Mouse (Mus musculus) cerebellum, postnatal 25 days (tissue): ENCODE results near the gene Rad51.

Experiments used
- DNase-seq, 2 experiments: peaks; one replicate each; pipeline ENCODE4 v3.0.0; 2021; ENCODE audit warnings: mixed read lengths in 2 of 2

The Rad51 gene

DNA sequence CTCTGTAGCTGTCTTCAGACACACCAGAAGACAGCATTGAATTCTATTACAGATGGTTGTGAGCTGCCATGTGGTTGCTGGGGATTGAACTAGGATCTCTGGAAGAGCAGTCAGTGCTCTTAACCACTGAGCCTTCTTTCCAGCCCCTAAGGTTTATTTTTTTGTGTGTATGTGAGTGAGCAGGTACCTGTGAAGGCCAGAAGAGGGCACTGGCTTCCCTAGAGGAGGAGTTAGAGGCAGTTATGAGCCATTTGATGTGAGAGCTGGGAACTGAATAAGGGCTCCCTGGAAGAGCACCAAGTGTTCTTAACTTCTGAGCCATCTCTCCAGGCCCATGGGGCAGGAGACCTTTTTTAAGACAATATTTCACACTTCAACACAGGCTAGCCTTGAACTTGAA lies 52.8 kb downstream of the Rad51 start:
- no peak for DNase-seq

DNA sequence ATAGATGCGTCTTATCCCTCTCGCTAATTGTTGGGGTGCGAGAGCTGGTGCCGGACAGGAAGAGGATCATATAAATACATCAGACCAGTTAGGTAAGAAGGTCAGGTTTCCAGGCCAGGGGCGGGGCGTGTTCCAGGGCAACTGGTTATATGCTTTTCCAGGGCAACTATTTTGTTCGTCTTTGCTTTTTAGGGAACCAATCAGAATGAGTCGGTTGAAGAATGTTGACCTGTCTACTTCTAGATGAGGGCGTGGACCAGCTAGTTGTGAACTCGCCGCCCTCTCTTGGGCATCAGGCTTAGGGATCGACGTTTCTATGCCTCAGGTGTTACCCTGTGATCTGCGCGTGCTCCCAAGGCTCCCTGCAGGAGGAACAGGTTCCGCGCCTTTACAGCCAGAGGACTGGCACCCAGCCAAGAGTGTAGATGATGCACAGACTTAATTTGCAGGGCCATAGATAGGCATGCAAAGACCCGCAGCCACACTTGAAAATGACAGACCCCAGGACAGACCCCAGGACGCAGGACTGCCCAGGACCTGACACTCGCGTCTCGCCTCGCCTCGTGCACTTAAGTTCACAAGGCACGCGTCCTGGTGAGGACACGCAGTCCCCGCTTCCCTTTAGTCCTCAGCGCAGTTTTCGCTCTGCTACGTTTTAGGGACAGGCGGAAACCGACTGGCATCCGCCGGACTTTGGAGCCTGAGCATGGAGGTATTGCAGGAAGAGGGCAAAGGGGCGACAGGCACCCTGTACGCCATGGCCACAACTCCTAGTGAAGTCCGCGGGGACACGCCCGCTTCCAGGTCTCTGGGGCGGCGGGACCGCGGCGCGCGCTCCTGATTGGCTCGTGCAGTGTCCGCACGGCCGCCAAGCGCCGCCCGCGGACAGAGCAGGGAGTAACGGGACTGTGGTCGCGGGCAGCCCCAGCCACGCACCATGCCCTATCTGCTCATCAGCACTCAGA lies 54.6 kb downstream of the Rad51 start, which contains the start of gene Gchfr:
Gene Gchfr (plus strand): TSS at position 873 of the 965 bp plus-strand sequence.
- peak; percentile 53 to 71 for DNase-seq

DNA sequence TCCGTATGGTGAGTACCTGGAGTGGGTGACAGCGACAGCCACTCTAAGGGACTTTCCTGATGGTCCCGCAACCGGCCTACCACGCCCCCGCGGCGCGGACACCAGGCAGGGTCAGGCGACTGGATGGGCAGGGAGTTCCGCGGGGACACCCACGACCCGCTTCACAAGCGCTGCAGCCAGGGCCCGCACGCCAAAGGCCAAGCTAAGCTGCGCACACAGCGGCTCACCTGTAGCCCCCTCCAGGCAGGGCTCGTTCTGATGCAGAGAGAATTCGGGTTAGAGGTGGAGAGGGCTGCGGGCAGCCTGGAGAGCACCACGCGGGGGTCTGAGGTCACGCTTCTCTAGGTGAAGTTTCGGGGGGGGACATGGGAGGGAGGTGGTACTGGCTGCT lies 55.3 kb downstream of the Rad51 start:
- DNase-seq = no peak

DNA sequence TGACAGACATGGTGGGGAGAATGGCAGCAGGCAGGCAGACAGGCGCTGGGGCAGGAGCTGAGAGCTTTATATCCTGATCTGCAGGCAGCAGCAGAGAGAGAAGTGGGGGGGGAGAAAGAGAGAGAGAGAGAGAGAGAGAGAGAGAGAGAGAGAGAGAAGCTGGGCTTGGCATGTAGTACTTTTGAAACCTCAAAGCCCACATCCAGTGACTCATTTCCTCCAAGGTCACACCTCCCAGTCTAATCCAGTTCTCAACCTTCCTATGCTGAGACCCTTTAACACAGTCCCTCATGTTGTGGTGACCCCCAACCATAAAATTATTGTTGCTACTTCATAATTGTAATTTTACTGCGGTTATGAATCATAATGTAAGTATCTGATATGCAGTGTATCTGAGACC lies 57.7 kb downstream of the Rad51 start:
- DNase-seq = no peak

DNA sequence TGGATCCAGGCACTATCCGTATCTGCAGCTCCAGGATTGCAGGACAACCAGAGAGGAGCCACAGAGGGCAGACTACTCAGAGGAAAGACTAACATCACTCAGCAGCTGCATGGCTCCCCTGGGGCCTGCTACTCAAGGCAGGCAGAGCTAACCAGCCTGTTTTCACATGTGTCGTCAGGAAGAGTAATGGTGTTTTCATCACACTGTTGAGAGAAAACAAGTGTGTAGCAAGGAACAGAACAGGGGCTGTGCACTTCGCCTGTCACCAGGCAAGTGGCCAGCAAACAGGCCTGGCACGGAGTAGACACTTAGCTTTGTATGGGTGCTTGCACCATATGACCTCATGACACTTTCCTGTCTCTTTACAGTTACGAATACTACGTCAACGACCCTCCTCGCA lies 59.0 kb downstream of the Rad51 start:
- no peak for DNase-seq

DNA sequence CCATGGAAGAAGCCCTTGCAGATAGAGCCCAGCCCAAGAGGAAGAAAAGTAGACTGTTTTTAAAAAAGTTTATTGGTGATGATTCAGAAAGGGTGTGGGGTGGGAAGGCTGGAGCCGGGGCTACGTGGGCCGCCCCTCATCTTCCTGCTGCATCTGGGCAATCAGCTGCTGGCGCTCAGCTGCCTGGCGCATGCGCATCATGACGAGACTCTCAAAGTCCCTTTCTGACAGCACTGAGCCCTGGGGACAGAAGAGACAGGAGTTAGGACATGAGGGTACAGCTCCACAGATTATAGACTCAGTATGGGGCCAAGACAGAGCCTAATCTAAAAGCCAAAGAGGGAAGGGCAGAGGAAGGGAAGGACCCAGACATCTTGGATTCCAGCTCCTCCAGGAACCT lies 59.9 kb downstream of the Rad51 start:
- no peak for DNase-seq

DNA sequence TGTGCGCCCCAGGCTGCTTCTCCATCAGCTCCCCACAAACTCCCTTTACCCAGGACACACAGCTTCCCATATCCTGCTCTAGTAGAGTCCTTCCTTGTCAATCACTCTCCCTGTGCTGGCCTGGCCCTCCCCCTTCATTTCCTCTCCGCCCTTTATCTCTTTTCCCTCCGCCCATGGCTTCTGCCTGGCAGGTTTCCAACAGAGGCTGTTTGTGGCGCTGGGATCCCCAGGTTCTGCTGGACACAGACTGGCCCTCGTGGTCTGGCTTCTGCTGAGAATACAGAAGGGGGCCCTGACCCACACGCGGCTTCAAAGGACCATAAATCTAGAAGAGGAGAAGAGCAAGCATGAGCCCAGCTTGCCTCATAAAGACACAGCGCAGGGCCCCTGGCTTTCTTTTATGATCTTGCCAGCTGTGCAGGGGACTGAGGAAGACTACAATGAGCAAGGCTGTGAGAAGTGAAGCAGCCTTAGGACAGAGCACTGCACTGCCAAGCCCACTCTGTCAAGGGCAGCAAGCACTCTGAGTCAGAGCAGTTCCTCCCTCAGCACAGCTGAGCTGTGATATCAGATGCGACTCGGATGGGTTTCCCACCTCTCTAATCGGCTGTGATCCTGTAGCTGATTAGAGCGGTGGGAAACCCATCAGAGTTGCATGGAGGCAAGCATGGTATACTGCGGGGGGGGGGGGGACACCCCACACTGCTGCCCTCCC lies 60.4 kb downstream of the Rad51 start:
- DNase-seq = peak in 1 of 2 experiments; percentile 39

DNA sequence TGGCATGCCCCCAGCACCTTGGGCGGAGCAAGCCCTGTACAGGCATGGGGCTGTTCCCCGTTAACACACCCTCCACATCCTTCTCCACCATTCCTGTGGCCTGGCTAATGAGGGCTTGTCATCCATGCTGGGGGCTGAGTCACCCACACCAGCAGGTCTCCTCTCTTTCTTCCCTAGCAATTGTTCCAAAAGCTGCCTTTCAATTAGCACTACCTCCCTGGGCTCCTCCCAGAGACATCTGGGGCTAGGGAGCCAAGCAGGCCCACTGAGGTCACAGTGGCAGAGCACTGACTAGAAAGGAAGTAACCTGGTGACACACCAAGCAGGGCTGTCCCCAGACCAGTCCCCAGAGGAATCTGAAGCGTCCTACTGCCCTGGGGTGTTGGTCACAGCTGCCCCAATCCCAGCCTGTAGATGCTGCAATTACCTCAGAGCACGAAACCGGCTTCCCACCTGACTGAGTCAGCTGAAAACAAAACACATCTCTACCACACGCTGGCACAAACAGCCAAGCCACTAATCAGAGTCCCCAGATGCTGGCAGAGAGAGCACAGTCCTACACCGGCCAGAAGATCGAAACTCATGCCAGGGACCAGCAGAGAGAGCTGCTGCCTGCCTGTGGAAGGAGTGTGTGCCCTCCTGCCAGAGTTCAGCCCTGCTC lies 61.5 kb downstream of the Rad51 start, which contains the start of gene Gm14137:
Gene Gm14137 (plus strand): TSS at position 519 of the 661 bp plus-strand sequence.
- no peak for DNase-seq

DNA sequence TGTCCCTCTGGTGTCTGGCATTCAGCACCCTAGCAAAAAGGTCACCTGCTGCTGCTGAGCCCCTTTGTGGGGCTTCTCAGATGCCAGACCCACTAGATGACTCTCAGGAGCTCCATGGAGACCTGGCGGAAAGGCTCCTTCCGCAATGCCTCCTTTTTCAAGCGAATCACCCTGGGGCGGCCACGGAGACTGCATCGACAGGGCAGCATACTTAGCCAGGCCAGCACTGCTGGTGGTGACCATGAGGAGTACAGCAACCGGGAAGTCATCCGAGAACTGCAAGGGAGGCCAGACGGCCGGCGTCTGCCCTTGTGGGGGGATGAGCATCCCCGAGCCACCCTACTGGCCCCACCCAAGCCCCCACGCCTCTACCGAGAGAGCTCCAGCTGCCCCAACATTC lies 62.3 kb downstream of the Rad51 start:
- no peak for DNase-seq

DNA sequence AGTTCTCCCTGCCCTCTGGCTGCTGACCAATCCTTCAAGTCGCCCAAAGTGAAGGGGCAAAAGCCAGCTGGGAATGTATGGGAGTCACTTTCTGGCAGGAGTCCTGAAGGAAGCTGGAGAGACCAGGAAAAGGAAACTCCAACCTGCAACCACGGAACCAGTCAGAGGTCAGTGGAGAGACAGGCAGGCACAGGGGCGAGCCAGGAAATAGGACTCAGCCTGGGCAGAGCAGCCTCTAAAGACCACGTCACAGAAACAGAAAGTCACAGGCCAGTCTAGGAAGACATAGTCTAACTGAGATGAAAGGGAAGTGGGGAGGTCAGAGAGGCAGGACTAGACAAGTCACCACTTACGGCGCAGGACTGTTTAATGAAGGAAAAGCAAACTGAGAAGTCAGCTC lies 63.0 kb downstream of the Rad51 start:
- no peak for DNase-seq

DNA sequence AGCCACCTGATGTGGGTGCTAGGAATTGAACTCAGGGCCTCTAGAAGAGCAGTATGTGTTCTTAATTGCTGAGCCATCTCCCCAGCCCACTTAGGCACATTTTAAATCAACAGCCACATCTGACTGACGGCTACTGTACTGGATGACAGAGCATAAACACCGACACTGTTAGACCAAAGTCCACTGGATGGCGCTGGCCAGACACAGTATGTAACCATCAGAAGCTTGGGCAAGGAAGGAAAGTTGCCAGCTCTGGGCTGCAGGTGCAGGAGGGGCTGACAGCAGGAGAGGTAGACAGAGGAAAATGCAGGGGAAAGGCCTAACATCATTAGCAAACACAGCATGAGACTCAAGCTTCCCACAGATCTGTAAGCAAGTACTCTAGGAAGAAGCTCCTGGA lies 64.2 kb downstream of the Rad51 start:
- no peak for DNase-seq

DNA sequence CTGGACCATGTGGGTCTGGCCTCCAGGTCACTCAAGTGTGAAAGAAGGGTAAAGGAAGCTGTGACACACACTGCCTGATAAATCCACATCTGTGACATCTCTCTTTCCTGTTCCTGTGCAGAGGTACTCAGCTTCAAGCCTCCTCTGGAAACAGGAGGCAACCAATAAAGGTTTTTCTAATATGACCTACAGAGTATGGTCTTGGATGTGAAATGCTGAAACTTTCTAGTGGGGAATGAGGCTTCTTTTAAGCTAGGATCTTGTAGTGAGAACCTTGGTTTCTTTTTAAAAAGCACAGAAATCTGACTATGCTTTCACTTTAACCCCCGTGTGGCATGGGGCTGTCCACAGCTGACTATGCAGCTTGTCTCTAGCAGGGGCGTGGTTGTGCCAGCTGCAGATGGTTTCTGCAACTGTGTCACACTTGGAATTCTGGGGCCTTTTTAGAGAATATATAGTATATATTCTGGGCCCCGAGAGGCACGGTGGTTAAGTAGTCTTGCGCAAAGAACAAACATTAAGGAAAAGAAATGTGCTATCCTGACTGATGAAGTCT lies 64.9 kb downstream of the Rad51 start:
- no peak for DNase-seq

DNA sequence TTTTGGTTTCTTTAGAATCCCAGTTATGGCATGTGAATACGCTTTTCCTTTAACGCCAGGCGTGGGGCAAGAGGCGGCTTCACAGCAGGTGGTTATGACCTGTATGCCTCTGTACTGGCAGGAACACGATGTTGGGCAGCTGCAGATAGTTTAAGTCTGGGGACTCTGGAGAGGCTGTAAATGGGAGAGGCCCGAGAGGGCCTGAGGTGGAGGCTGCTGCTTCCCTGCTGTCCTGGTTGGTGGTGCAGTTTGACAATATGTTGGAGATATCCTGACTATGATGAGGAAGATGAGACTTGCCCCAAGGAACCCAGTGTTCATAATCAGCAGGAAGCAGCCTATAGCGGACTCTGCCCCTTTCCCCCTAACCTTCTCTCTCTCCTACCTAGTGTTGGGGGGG lies 70.3 kb downstream of the Rad51 start:
- no peak for DNase-seq

DNA sequence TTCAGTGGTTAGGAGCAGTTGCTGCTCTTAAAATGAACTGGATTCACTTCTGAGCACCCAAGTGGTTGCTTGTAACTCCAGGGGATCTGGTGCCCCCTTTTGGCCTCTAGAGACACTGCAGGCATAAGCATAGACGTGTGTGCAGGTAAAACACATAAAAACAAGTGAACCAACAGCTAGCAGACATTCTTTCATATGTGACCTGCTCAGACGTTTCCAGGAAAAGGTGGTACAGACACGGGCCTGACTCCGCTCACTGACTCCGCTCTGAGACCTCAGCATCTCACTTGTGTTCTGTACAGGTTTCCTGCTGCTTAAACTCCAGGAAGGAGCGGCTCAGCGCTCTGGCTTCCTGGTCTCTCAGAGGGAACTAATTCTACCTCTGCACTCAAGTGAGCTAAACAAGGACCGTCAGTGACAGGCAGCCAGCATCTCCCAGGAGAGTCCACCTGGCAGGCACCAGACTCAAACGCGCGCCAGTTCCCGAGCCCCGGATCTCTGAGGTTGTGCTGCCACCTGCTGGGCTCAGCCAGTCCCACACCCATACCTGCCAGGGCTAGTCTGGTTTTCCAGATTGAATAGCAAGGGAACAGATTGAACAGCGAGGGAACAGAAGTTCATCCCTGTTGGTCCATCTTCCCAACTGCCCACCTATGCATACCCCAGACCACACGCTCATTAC lies 76.6 kb downstream of the Rad51 start:
- peak; percentile 94 to 95 for DNase-seq

DNA sequence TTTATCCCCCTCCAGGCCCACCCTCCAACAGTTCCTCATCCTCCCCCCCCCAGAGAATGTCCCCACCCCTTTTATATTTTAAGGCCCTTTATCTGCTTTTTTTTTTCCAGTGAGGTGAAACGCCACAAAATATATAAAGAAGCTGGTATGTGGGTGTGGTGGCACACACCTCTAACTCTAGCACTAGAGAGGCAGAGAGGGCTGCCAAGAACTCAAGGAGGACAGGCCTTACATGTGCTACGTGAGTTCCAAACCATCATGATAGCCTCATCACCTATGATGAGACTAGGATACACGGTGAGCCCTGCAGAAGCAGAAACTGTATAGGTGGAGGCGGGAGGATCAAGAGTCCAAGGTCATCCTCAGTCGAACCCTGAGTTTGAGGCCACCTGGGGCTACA lies 78.4 kb downstream of the Rad51 start:
- DNase-seq = no peak

DNA sequence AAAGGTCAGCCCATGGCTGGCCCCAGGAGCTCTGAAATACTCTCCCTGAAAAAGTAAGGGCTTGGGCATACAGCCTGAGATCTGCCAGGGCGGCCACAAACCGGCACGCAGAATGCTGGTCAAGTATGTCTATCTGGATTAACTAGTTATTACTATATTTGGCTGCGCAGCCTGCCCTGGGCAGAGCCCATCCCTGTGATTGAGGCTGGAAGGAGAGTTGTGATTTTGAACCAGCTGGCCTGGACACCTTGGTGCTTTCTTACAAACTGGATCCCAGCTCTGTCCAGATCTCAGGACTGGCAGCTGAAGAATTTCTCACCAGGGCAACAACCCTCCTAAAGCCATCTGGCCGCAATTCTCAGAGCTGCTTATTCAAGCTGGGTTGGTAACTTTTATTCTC lies 81.5 kb downstream of the Rad51 start:
- peak; percentile 19 to 28 for DNase-seq

DNA sequence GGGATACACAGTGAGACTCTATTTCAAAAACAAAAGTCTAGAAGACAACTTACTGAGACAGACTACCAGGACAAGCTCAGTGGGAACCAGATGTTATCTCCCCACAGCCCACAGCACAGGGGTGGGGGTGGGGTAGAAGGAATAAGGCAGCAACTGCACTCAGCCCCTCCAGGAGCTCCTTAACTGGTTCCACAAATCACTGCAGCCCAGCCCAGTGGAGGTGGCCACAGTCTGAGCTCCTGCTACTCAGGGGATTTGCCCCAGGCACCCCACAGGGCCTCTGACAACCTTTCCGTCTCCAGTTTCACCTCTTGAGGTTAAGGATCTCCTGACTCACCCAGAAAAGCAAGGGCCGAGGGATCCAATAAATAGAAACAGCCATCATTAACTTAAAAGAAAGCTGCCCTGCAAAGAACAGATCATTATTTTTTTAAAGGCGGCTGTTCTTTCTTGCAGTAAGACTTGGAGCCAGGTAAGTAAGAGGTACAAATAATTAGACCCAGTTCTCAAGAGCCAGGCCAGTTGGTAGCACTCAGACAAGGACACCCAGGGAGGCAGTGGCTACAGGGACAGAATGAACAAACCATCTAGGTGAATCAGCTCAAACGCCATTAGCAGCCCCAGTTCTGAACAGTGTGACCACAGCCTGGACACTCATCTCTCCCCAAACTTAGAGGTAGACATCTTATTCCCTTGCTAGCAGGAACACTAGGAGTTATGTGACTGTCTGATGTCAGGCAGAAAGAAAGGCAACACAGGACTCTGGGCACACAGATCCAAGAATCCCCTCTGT lies 83.9 kb downstream of the Rad51 start:
- no peak for DNase-seq
